Mouse (Mus musculus): Measurements from ENCODE around the gene 1700015F17Rik.

1700015F17Rik gene

GRCm38 (mm10) chr5:5423723-5424171 lies 55.2 kb downstream of the 1700015F17Rik start:
- peak; percentile 56 for DNase-seq (ENCODE audit: low read depth)

GRCm38 (mm10) chr5:5423081-5423480 lies 55.9 kb downstream of the 1700015F17Rik start:
- DNase-seq (ENCODE audit: low read depth) = no peak

- no peak for DNase-seq (ENCODE audit: low read depth)
Measured at GRCm38 (mm10) chr5:5421439-5421838, 57.5 kb downstream of the 1700015F17Rik start.

- peak; percentile 63 for DNase-seq (ENCODE audit: low read depth)
Measured at GRCm38 (mm10) chr5:5419992-5420455, 58.9 kb downstream of the 1700015F17Rik start, which contains the start of gene Cdk14. Gene Cdk14, minus strand, starts transcription at chr5:5420312.

GRCm38 (mm10) chr5:5419253-5419652 lies 59.7 kb downstream of the 1700015F17Rik start:
- DNase-seq (ENCODE audit: low read depth) = peak; percentile 77

GRCm38 (mm10) chr5:5414835-5415234 lies 64.1 kb downstream of the 1700015F17Rik start:
- DNase-seq (ENCODE audit: low read depth) = no peak

- DNase-seq (ENCODE audit: low read depth) = no peak
Measured at GRCm38 (mm10) chr5:5411886-5412285, 67.1 kb downstream of the 1700015F17Rik start.

GRCm38 (mm10) chr5:5401986-5402385 lies 77.0 kb downstream of the 1700015F17Rik start:
- no peak for DNase-seq (ENCODE audit: low read depth)

DNA sequence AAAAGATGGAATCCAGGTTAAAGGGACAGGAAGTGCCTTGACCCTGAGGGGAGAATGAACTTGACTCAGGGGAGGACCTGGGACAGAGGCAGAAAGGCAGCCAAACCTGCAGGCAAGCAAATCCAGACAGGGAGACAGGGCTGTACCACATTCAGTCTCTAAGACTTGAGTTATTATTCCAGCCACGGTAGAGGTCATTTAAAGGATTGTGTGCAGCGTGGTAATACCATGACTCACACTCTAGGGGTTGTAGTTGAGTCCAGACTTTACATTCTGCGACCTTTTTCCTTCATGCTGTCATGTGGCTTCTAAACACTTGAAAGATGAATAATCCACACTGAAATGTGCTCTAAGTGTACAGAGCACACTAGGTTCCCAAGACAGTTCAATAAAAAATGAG lies 86.2 kb downstream of the 1700015F17Rik start:
- peak; percentile 75 for DNase-seq (ENCODE audit: low read depth)

Data from NIH3T3 (cell line).